Mouse (Mus musculus) spleen, adult 18-20 months (tissue): ENCODE results near the gene Tlcd1.
"Not testable (repeated sequence)": the region's sequence is repeated elsewhere in the genome, so short reads cannot be mapped to it uniquely, and the experiment has no call there.

ENCODE experiments used
- DNase-seq, 2 experiments: peaks; one replicate each; pipeline ENCODE4 v3.0.0; 2022; ENCODE audit warnings: mixed read lengths in 2 of 2

Tlcd1 gene

DNA sequence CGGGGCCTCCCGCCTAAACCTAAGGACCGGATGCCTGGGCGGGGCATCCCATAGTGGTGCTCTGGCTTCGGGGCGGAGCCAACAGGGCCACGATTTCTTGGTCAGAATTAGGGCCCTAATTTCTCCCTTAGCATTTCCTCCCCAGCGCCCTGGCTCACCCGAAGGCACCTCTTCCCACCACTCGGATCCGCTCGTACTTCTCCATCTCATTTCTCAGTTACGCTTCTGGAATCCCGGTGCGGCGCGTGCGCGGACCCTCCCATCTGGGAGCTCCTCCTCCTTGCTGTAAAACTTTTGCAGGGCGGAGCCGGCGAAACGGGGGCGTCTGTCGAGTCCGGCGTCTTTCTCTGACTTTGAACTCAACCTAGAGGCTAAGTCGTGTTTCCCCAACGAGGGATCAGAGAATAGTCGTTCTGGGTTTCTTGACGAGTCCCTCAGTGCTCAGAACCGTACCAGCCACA, at the start of gene Tlcd1, which contains the start of gene Nek8:
Gene Tlcd1 (plus strand): TSS at position 310 of the 461 bp plus-strand sequence.
Gene Nek8 (minus strand): TSS at position 274 of the 461 bp plus-strand sequence.
- DNase-seq, result peak; percentile 89 to 96

DNA sequence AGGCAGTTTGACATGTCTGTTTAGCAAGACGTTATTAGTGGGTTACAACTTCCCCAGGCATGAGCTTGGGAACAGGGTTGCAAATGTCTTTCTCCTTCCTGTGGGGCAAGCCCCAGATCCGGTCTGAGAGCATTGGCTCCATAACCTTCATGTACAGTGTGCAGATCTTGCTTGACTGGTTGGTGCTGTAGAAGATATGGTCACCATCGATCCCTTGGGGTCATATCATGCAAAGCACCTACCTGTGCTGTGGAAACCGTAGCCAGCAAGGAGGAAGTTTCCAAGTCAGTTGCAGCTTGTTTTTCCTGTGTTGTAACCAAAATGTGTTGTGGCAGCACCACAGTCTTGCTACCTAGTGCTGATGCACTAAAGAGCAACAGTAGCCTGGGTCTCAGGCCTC, 49.8 kb upstream of the Tlcd1 start:
- DNase-seq, result peak in 1 of 2 experiments; percentile 11

DNA sequence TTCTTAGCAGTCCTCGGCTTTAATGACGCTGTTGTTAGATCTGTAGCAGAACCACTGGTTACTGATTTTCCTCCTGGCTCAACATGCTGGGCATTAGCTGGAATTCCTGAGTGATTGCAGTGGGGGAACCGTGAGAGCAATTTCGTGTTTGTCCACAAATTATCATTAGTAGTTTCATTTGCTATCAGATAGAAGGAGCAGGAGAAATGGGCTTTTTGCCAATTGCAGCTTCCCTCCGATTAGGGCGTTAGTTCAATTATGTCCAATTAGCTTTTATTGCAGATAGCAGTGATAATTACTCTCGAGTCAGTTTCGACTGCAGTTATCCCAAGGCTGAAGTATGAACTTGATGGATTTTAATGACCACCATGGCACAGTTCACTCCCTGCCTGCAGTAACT, 47.1 kb upstream of the Tlcd1 start:
- DNase-seq, result no peak

- DNase-seq, result no peak
Observed at GRCm38 (mm10) chr11:78133915-78134314, 42.6 kb upstream of the Tlcd1 start.

DNA sequence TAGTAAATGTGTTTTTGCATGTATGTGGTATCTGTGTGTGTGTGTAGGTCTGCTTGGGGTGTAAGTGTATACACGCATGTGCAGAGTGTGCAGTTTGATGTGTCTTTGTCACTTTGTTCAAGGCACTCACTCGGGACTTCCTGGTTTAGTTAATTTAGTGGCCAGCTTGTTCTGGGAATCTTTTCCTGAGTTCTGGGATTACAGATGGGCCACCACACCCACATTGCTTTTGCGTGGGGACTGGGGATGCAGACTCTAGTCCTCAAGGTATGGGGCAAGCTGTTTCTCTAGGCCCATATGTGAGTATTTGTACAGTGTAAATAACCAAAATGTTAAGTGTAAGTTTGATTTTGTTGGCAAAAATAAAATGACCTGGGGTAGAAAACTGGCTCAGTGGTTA, 42.2 kb upstream of the Tlcd1 start:
- DNase-seq, result no peak

DNA sequence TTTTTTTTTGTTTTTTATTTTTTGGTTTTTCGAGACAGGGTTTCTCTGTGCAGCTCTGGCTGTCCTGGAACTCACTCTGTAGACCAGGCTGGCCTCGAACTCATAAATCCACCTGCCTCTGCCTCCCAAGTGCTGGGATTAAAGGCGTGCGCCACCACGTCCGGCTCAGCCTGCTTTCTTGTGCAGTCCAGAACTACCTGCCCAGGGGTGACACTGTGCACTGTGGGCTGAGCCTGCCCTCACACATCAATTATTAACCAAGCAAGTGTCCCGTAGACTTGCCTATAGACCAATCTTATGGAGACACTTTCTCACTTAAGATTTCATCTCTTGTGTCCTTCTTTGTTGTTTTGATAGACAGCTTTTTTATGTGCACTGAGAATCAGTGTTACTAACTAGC, 41.2 kb upstream of the Tlcd1 start:
- DNase-seq, result not testable (repeated sequence)

GRCm38 (mm10) chr11:78136132-78136531, 40.4 kb upstream of the Tlcd1 start:
- DNase-seq, result no peak

GRCm38 (mm10) chr11:78137584-78137983, 38.9 kb upstream of the Tlcd1 start:
- DNase-seq, result no peak

DNA sequence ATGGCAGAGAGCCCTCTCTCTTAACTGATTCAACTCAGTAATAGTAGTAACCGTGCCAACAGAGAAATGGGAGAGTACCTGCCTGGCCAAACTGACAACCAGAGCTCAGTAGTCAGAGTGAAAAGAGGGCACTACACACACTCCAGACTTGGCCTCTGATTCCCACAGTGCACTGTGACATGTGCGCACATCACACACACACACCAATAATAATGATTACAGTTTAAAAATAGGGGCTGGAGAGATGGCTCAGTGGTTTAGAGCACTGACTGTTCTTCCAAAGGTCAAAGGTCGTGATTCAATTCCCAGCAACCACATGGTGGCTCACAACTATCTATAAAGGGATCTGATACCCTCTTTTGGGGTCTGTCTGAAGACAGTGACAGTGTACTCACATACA, 38.5 kb upstream of the Tlcd1 start:
- no peak for DNase-seq

DNA sequence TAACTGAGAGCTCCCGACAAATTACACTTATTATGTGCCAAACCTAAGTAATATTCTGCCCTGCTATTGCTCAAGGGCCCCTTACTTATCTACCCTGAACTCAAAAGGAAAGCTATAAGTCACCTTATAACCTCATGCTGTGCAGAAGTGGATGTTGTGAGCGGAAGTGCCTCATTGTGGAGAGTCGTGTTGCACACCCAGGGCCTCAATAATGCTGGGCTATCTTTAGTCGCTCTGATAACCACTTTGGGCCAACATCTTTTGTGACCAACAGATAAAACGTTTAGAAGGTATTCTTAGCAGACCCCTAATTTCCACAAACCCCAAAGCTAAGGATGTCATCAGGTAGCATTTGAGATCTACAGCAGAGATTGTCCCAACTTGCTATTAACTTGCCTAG, 35.8 kb upstream of the Tlcd1 start:
- DNase-seq, result no peak

DNA sequence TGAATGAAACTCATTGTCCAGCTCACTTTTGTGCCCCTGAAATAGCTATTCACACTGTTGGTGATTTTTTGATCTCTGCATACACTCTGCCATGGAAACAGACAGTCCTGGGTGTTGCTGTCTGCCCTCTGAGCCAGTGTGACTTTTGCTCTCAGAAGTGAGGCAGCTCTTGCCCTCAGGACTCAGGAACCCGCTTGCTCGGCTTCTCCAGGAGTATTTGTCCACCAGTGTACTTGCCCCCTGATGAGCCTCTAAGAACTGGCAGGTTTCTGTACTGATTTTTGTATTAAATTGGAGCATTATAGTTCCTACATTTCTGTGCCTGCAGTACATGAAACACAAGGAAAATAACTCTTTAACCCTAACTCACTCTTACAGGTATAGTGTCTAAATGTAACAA, 33.0 kb upstream of the Tlcd1 start:
- no peak for DNase-seq

DNA sequence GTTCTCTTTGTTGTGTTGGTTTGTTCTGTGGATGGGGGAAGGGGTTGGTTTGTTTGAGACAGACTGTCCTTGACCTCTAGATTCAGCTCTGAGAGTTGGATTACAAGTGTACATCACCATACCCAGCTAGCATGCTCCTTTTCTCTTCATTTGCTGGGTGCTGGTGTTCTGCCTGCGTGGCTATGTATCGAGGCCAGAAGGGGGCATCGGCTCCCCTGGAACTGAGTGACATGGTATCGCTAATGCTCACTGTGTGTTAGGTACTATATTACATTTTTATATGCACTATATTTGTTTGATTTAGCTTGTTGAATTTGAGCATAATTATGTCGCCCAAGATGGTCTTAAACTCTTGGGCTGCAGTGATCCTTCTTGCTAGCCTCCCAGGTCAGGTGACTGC, 30.3 kb upstream of the Tlcd1 start:
- DNase-seq, result no peak

DNA sequence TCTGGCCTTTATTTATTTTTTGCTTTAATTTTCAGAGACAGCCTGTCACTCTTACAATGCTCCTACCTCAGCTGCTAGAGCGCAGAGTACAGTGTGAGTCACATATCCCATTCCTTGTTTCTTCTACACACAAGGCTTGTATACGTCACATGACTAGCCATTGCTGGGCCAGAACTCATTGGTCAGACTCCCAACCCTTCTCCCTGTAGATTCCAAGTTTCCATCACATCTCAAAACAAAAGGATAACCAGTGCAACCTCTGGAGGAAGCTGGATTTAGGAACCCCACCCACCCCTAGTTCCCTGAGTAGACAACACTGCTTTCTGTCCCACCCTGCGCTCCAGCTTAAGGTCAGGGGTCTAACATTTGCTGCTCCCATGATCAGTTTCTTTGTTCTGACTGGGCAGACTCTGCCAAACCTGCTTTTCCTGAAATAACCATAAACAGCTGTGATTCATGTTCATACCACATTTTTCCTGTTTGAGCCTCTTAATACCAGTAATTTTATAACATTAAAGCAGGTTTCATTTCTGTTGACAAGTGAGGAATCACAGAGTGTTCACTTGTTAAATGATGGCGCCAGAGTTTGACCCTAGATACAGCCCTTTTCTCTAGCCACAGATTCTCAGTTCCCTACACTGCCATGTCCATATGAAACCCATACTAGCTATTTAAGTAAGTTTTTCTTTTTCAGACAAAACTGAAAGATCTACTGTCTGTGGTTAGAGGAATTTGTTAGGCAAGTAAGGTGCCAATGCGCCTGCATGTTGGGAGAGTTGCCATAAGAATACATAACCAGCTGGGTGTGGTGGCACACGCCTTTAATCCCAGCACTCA, 29.6 kb upstream of the Tlcd1 start:
- no peak for DNase-seq

DNA sequence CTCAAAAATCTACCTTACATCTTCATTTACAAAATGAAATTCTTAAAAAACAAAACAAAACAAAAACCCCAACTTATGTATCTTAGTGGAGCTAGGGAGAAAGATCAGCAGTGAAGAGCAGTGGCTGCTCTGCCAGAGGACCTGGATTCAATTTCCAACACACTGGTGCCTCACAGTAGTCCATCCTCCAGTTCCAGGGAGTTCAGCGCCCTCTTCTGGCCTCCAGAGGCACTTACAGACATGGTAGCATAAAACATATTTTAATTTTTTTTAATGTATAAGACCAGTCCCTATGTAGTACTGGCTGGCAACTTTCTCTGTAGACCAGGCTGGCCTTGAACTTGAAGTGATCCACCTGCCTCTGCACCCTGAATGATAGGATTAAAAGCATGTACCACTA, 25.4 kb upstream of the Tlcd1 start:
- no peak for DNase-seq

DNA sequence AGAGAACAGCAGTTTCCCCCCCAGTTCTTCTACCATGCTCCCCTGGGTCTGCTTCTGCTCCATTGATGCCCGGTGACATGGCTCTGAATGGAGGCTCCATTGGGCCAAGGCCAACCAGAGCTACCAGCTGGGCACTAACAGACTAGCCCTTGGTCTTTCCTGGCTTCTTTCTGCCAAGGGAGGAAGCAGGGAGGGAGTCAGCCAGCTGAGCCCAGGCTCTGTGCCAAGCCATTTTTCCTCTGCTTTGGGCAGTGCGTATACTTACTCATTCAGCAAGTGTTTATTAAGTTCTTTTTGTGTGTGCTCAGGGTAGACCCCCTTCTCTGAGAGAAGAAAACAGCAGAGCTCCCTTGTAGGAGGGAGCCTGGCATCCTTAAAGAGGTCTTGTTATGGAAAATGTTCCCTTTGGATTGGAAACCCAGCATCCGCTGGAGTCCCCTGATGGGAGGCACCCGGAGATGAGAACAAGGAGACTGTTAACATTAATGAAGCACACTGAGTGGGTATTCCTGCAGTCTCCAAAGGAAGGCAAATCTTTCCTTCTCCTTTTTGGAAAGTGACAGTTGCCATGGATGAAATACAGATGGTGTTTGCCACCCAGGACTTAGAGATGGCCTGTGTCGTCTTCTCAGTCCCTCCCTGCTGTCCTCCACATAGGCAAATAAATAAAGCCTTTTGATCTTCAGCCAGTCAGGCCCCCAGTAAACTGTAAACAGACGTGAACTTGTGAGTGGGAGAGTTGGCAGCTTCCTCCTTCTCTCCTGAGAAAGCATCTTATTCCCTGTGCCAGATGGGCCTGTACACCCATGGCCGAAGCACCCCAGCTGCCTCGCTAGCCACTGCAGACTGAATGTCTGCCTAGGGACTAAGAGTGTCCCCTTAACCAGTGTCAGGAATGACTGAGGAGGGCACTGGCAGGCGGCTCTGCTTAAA, 23.9 kb upstream of the Tlcd1 start:
- no peak for DNase-seq

DNA sequence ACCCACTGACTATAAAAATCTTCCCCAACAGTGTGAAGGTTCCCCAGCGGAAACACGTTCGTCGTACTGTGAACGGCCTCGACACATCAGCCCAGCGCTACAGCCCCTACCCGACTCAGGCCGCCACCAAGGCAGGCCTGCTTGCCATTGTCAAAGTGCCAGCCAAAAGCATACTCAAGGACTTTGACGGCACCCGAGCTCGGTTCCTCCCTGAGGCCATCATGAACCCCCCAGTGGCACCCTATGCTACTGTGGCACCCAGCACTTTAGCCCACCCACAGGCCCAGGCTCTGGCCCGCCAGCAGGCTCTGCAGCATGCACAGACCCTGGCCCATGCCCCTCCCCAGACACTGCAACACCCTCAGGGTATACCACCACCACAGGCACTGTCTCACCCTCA, 22.7 kb upstream of the Tlcd1 start:
- no peak for DNase-seq

DNA sequence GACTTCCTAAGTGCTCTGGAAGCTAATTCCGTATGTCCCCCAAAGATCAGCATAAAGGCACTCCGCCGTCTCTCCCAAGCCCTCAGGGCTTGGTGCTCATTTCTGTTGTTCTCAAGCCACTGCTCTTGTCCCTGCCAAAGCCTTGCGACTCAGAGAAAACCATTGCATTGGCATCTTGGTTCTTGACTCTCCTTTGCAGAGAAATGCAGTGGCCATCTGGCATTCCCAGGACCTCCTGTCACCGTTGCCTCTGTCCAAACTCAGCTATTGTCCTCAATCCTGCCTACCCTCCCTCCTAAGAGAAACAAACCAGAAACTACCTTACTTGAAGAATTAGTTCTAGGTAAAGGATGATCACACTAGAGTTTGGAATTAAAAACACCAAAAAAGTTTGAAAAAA, 20.8 kb upstream of the Tlcd1 start:
- DNase-seq, result no peak

DNA sequence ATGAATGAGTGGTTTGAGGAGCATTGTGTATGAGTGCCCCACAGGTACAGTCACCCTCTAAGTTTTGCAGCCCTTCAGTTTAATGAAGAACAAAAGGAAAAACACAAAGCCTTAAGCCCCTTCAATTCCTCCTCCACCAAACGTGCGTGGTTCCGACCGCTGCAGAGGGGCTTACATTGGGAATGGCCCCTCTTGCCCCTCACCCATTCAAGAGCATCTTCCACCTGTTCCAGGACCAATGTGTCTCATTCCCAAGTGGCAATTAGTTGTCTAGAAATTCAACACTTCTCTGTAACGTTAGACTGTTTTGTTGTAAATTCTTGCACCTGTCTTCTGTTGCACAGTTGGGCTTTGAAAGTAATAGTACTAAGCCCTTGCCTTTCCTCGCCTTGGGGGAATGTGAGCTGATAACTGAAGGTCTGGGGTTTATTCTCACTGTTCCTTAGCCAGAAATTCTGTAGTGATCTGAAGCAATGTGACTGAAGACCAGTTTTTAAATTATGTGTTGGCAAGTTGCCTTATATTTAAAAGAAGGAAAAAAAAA, 20.3 kb upstream of the Tlcd1 start:
- DNase-seq, result no peak

GRCm38 (mm10) chr11:78159096-78159495, 17.4 kb upstream of the Tlcd1 start:
- peak; percentile 57 to 69 for DNase-seq

- no peak for DNase-seq
Observed at GRCm38 (mm10) chr11:78159557-78159956, 17.0 kb upstream of the Tlcd1 start.

GRCm38 (mm10) chr11:78160171-78160570, 16.3 kb upstream of the Tlcd1 start:
- no peak for DNase-seq

- no peak for DNase-seq
Observed at GRCm38 (mm10) chr11:78160675-78161074, 15.8 kb upstream of the Tlcd1 start.

GRCm38 (mm10) chr11:78161169-78161568, 15.3 kb upstream of the Tlcd1 start:
- DNase-seq, result no peak
